In the genomic region with DNA sequence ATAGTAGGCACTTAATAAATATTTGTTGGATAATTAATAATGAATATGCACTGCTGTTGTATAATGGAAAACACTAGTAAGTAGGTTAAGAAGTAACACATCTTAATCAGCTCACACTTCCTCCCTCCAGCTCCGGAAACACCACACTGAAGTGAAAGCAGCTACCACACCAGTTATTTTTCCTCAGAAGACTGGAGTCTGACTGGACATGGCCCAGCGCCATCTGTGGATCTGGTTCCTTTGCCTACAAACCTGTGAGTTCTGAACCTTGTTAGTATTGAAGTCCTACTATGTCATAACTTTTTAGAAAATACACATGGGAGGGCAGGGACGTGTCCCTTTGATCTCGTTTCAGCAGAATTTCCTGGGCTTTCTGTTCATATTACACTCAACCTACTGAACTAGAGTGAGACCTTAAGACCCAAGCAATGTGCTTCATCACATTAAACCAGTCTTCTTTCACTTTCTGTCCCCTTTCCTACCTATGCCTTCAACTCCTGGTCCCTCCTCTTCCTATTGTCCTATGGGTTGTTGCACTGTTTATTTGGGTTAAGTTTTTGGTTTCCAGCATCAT, we compare ENCODE assay signal across 9 mouse cellular contexts. TPM values are rescaled to one million over a fixed set of nuclear protein-coding genes. Genes with fewer than 3 reads are reported as not detected.
DNase-seq lines count a peak whose midpoint lies in the region; ATAC-seq and TF ChIP-seq lines count a peak whose summit lies in the region.
"Had no signal": no experiment of that assay in that cellular context is flagged by ENCODE, and none has a peak within 500 bp of the region (broad histone marks: within the 10 kb centered on the region; RNA-seq: fewer than 3 reads in every experiment).

No protein-coding gene starts in this region.

- H3K27ac ChIP-seq in bone marrow, adult 2 months (ENCODE audit: control insufficient read depth, insufficient read depth, low read depth, low read length, poor library complexity): peak overlapping the region; percentile 38; the same call in 1 of the 2 replicates
- H3K27ac ChIP-seq in liver, embryonic 13.5 days: peak overlapping the region; percentile 43; the same call in 1 of the 2 replicates
- no peak overlapping the region for H3K27ac ChIP-seq in hindbrain, embryonic 16.5 days (ENCODE audit: low read depth, low read length)
- H3K27ac ChIP-seq: embryonic facial prominence, embryonic 12.5 days had no signal

- H3K9ac ChIP-seq in liver, embryonic 13.5 days: no peak overlapping the region
- no peak overlapping the region for H3K9ac ChIP-seq in hindbrain, embryonic 16.5 days (ENCODE audit: low read depth, low read length)
- H3K9ac ChIP-seq: embryonic facial prominence, embryonic 12.5 days had no signal

- ATAC-seq in liver, embryonic 13.5 days (ENCODE audit: low read depth): no peak
- no peak for ATAC-seq in hindbrain, embryonic 16.5 days

- peak; percentile 5 for DNase-seq in gastrocnemius, adult 18-20 months (ENCODE audit: low spot score)
- DNase-seq in gastrocnemius, postnatal 4 days (ENCODE audit: low spot score in 2 of 2): no peak
- DNase-seq in liver, embryonic 13.5 days: no peak
- DNase-seq in spleen, postnatal 10 days (ENCODE audit: low spot score in 2 of 2): peak; percentile 22 to 40
- DNase-seq in urinary bladder, postnatal 14 days (ENCODE audit: low spot score): no peak
- DNase-seq in left cerebral cortex, adult 9 months (ENCODE audit: low spot score in 2 of 2): no peak

- H3K4me3 ChIP-seq in bone marrow, adult 2 months (replicated peaks; ENCODE audit: control insufficient read depth, low read depth, low read length): peak overlapping the region; percentile 71
- H3K4me3 ChIP-seq in liver, embryonic 13.5 days (replicated peaks): 0 out of 2 replicates have a peak overlapping the region, but pooled peaks have one; percentile 7
- no peak overlapping the region for H3K4me3 ChIP-seq in hindbrain, embryonic 16.5 days (ENCODE audit: low read length)
- H3K4me3 ChIP-seq: embryonic facial prominence, embryonic 12.5 days had no signal

- WGBS in bone marrow, adult 2 months: under 1% methylated on average over 4 of the region's 4 CpGs
- 32% methylated on average over 4 of the region's 4 CpGs for WGBS in liver, embryonic 13.5 days (ENCODE audit: insufficient replicate concordance)
- 87% methylated on average over 4 of the region's 4 CpGs for WGBS in hindbrain, embryonic 16.5 days

- H3K4me1 ChIP-seq in bone marrow, adult 2 months (ENCODE audit: control insufficient read depth, insufficient read depth, low read length): peaks cover 4% of the 10 kb centered on the region; the same call in 1 of the 2 replicates
- H3K4me1 ChIP-seq in liver, embryonic 13.5 days (replicated peaks): peaks cover 3% of the 10 kb centered on the region
- H3K4me1 ChIP-seq in hindbrain, embryonic 16.5 days (ENCODE audit: control insufficient read depth, insufficient read depth, low read depth, low read length): no peaks in the 10 kb centered on the region
- H3K4me1 ChIP-seq: embryonic facial prominence, embryonic 12.5 days had no signal

- H3K36me3 ChIP-seq in liver, embryonic 13.5 days: no peaks in the 10 kb centered on the region
- H3K36me3 ChIP-seq in hindbrain, embryonic 16.5 days (ENCODE audit: control insufficient read depth, insufficient read depth, low read length): no peaks in the 10 kb centered on the region
- H3K36me3 ChIP-seq: embryonic facial prominence, embryonic 12.5 days had no signal

- no peak for TF ChIP-seq CTCF in bone marrow, adult 2 months (IDR thresholded peaks at IDR 0.05; ENCODE audit: control insufficient read depth, insufficient read depth, low read length)

- 0 out of 2 replicates have a peak overlapping the region, but pooled peaks have one; percentile 21 for H3K4me2 ChIP-seq in liver, embryonic 13.5 days
- H3K4me2 ChIP-seq in hindbrain, embryonic 16.5 days (ENCODE audit: low read length): no peak overlapping the region
- H3K4me2 ChIP-seq: embryonic facial prominence, embryonic 12.5 days had no signal

- TF ChIP-seq POLR2A in bone marrow, adult 2 months (IDR thresholded peaks at IDR 0.05; ENCODE audit: borderline replicate concordance, control insufficient read depth, low read depth, low read length): no peak

- H3K27me3 ChIP-seq in liver, embryonic 13.5 days: no peaks in the 10 kb centered on the region
- H3K27me3 ChIP-seq in hindbrain, embryonic 16.5 days (replicated peaks; ENCODE audit: control insufficient read depth, insufficient read depth, low read length): no peaks in the 10 kb centered on the region
- H3K27me3 ChIP-seq: embryonic facial prominence, embryonic 12.5 days had no signal

- no peaks in the 10 kb centered on the region for H3K9me3 ChIP-seq in liver, embryonic 13.5 days (replicated peaks)
- H3K9me3 ChIP-seq in hindbrain, embryonic 16.5 days (ENCODE audit: control insufficient read depth, low read length): no peaks in the 10 kb centered on the region
- H3K9me3 ChIP-seq: embryonic facial prominence, embryonic 12.5 days had no signal

RNA-seq across cellular contexts. Expression of a gene that starts 1.0 kb away (rescaled TPM):
- total RNA-seq in gastrocnemius, adult 18-20 months (2021): under 1 TPM; 0.32 to 0.33 TPM
- total RNA-seq in gastrocnemius, postnatal 4 days (2021): 1 to 10 TPM; 3.3 to 3.4 TPM
- 29.3 and 41.8 TPM in 2 replicates for polyA plus RNA-seq in bone marrow, adult 2 months (2011; ENCODE audit: insufficient read depth, insufficient read length, low replicate concordance, missing spikeins)
- 3.8 and 6.3 TPM in 2 replicates for polyA plus RNA-seq in liver, embryonic 13.5 days (2015; fragmentation: Nextera tagmentation; extraction: Ambion mirVana)
- 1.1 and 1.3 TPM in 2 replicates for polyA plus RNA-seq in hindbrain, embryonic 16.5 days (2015; fragmentation: Nextera tagmentation; extraction: Ambion mirVana)

RNA-seq across cellular contexts. Expression of a gene that starts 54.9 kb away (rescaled TPM):
- total RNA-seq in gastrocnemius, adult 18-20 months (2021): not detected
- under 1 TPM; 0.16 to 0.20 TPM for total RNA-seq in gastrocnemius, postnatal 4 days (2021)
- 6.1 and 16.0 TPM in 2 replicates for polyA plus RNA-seq in bone marrow, adult 2 months (2011; ENCODE audit: insufficient read depth, insufficient read length, low replicate concordance, missing spikeins)
- polyA plus RNA-seq in liver, embryonic 13.5 days (2015; fragmentation: Nextera tagmentation; extraction: Ambion mirVana): not detected in 2 replicates
- polyA plus RNA-seq in hindbrain, embryonic 16.5 days (2015; fragmentation: Nextera tagmentation; extraction: Ambion mirVana): not detected in 2 replicates
- polyA plus RNA-seq: embryonic facial prominence, embryonic 12.5 days had no signal

Comparison
In these comparisons a context has a peak if more than half of its experiments do, and no peak if none do; other contexts are left out.
1. DNase-seq: peak in gastrocnemius, adult 18-20 months (single experiment) and spleen, postnatal 10 days (2 of 2); none in gastrocnemius, postnatal 4 days (0 of 2), liver, embryonic 13.5 days (single experiment), urinary bladder, postnatal 14 days (single experiment) and left cerebral cortex, adult 9 months (0 of 2).